ENCODE assay signal across 8 mouse cellular contexts in the genomic region with DNA sequence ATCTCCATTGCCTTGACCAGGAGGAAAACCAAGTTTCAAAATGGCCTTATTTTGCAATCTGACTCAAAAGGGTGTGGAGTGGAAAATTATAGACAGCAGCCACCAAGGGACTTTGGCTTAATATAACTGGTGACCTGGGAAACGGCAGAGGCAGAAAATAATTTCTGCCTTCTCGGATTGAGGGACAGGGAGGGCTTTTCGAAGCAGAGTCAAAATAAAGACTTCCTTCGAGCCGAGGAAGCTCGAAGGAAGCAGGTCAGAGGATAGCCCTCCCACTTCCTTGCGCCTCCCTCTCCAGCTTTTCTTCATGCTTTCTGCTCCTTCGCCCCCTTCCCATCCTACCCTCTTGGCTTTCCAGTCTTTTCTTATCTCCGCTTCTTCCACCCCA.
A peak's percentile ranks its signal among the peaks of the same experiment; 100 is the strongest.
DNase-seq lines count a peak whose midpoint lies in the region; ATAC-seq and TF ChIP-seq lines count a peak whose summit lies in the region.

No protein-coding gene starts in this region.

- peak overlapping the region; percentile 2; the same call in 1 of the 2 replicates for H3K27ac ChIP-seq in kidney, embryonic 14.5 days (ENCODE audit: low read depth, low read length)
- H3K27ac ChIP-seq in kidney, adult 2 months (ENCODE audit: insufficient read depth, low read depth, low read length): no peak overlapping the region; the same call in 1 of the 2 replicates
- H3K27ac ChIP-seq in intestine, postnatal 0 days (ENCODE audit: low read depth, low read length): peak overlapping the region; percentile 77
- H3K27ac ChIP-seq in macrophage: peak overlapping the region; percentile 67

- H3K4me1 ChIP-seq in kidney, embryonic 14.5 days (ENCODE audit: control insufficient read depth, insufficient read depth, low read length): peaks cover 29% of the 10 kb centered on the region
- H3K4me1 ChIP-seq in kidney, adult 2 months (ENCODE audit: control insufficient read depth, insufficient read depth, low read length): peaks cover 4% of the 10 kb centered on the region; the same call in 1 of the 2 replicates
- H3K4me1 ChIP-seq in intestine, postnatal 0 days (replicated peaks; ENCODE audit: control insufficient read depth, insufficient read depth, low read length): peaks cover 9% of the 10 kb centered on the region; the same call in 1 of the 2 replicates

- DNase-seq in kidney, adult 2 months: no peak
- no peak for DNase-seq in frontal cortex, postnatal 10 days (ENCODE audit: low spot score in 2 of 2)
- DNase-seq in cerebellum, postnatal 25 days: no peak
- no peak for DNase-seq in right cerebral cortex, postnatal 14 days

- H3K9ac ChIP-seq in kidney, embryonic 14.5 days (ENCODE audit: low read depth, low read length): no peak overlapping the region
- H3K9ac ChIP-seq in intestine, postnatal 0 days (ENCODE audit: low read depth, low read length): no peak overlapping the region

- no peaks in the 10 kb centered on the region for H3K9me3 ChIP-seq in kidney, embryonic 14.5 days (ENCODE audit: control insufficient read depth, low read length)
- H3K9me3 ChIP-seq in intestine, postnatal 0 days (ENCODE audit: control insufficient read depth): no peaks in the 10 kb centered on the region

- TF ChIP-seq CTCF in kidney, adult 2 months (conservative IDR thresholded peaks at IDR 0.05; ENCODE audit: insufficient read depth, insufficient read length, low read depth, low read length): no peak
- no peak for TF ChIP-seq CTCF in intestine, postnatal 0 days (IDR thresholded peaks at IDR 0.05; ENCODE audit: low read depth)

- peak overlapping the region; percentile 51 for H3K4me2 ChIP-seq in kidney, embryonic 14.5 days (replicated peaks; ENCODE audit: low read depth, low read length)
- H3K4me2 ChIP-seq in intestine, postnatal 0 days (replicated peaks; ENCODE audit: low read depth): peak overlapping the region; percentile 59

- H3K79me2 ChIP-seq in macrophage (ENCODE audit: inconsistent target): no peaks in the 10 kb centered on the region

- H3K36me3 ChIP-seq in kidney, embryonic 14.5 days (ENCODE audit: control insufficient read depth, insufficient read depth, low read length): no peaks in the 10 kb centered on the region
- H3K36me3 ChIP-seq in kidney, adult 2 months (ENCODE audit: control insufficient read depth, insufficient read depth, low read length): no peaks in the 10 kb centered on the region
- no peaks in the 10 kb centered on the region for H3K36me3 ChIP-seq in intestine, postnatal 0 days (ENCODE audit: control insufficient read depth, insufficient read depth)
- no peaks in the 10 kb centered on the region for H3K36me3 ChIP-seq in macrophage (ENCODE audit: inconsistent target)

- TF ChIP-seq POLR2A in kidney, adult 2 months (IDR thresholded peaks at IDR 0.05; ENCODE audit: low read depth, low read length): no peak

- 3% methylated on average over 9 of the region's 9 CpGs for WGBS in kidney, embryonic 14.5 days
- WGBS in kidney, adult 2 months: 22% methylated on average over 9 of the region's 9 CpGs
- WGBS in intestine, postnatal 0 days: 14% methylated on average over 9 of the region's 9 CpGs
- 34% methylated on average over 9 of the region's 9 CpGs for WGBS in macrophage (ENCODE audit: missing documents)

- H3K4me3 ChIP-seq in kidney, embryonic 14.5 days (ENCODE audit: low read length): peak overlapping the region; percentile 17; the same call in 1 of the 2 replicates
- no peak overlapping the region for H3K4me3 ChIP-seq in kidney, adult 2 months (ENCODE audit: insufficient read depth, low read depth, low read length)
- H3K4me3 ChIP-seq in intestine, postnatal 0 days (ENCODE audit: low read depth, low read length): peak overlapping the region; percentile 21; the same call in 1 of the 2 replicates
- no peak overlapping the region for H3K4me3 ChIP-seq in macrophage (ENCODE audit: inconsistent target)

- no peak for ATAC-seq in kidney, embryonic 14.5 days (ENCODE audit: low FRiP score, low TSS enrichment)
- peak; percentile 49 for ATAC-seq in granulocyte monocyte progenitor cell, adult 5-6 weeks (replicated peaks; ENCODE audit: poor library complexity, severe bottlenecking)
- ATAC-seq in intestine, postnatal 0 days: no peak

- no peaks in the 10 kb centered on the region for H3K27me3 ChIP-seq in kidney, embryonic 14.5 days (ENCODE audit: control insufficient read depth, insufficient read depth, low read length)
- H3K27me3 ChIP-seq in kidney, adult 2 months (replicated peaks; ENCODE audit: control insufficient read depth, insufficient read depth, low read length): no peaks in the 10 kb centered on the region
- H3K27me3 ChIP-seq in intestine, postnatal 0 days (replicated peaks; ENCODE audit: control insufficient read depth, insufficient read depth, low read length): no peaks in the 10 kb centered on the region

Comparison
In these comparisons a context has a peak if more than half of its experiments do, and no peak if none do; other contexts are left out.
1. H3K4me3 ChIP-seq: peak in kidney, embryonic 14.5 days (single experiment) and intestine, postnatal 0 days (single experiment); none in kidney, adult 2 months (single experiment) and macrophage (single experiment).